Mouse (Mus musculus) cerebellum, adult 8-10 months (tissue): ENCODE results near the gene Slc9b1.

ENCODE experiments used
- DNase-seq: peaks from one replicate; pipeline ENCODE4 v3.0.0; 2022

Gene Slc9b1

GRCm38 (mm10) chr3:135347739-135348264, at the start of gene Slc9b1:
Gene Slc9b1 (plus strand): TSS chr3:135348029.
- no peak for DNase-seq

- no peak for DNase-seq
Measured at GRCm38 (mm10) chr3:135298560-135298959, 49.3 kb upstream of the Slc9b1 start.

- no peak for DNase-seq
Measured at GRCm38 (mm10) chr3:135300081-135300480, 47.7 kb upstream of the Slc9b1 start.

- no peak for DNase-seq
Measured at GRCm38 (mm10) chr3:135304060-135304459, 43.8 kb upstream of the Slc9b1 start.

- DNase-seq, result no peak
Measured at GRCm38 (mm10) chr3:135304566-135304965, 43.3 kb upstream of the Slc9b1 start.

- no peak for DNase-seq
Measured at GRCm38 (mm10) chr3:135307411-135308259, 40.2 kb upstream of the Slc9b1 start, which contains the start of gene Slc9b2. Gene Slc9b2 (plus strand): TSS chr3:135307700.

GRCm38 (mm10) chr3:135312916-135313491, 34.8 kb upstream of the Slc9b1 start:
- no peak for DNase-seq

GRCm38 (mm10) chr3:135313727-135314126, 34.1 kb upstream of the Slc9b1 start:
- no peak for DNase-seq

- DNase-seq, result no peak
Measured at GRCm38 (mm10) chr3:135314811-135315210, 33.0 kb upstream of the Slc9b1 start.

- DNase-seq, result no peak
Measured at GRCm38 (mm10) chr3:135315720-135316425, 32.0 kb upstream of the Slc9b1 start.

GRCm38 (mm10) chr3:135318331-135318730, 29.5 kb upstream of the Slc9b1 start:
- no peak for DNase-seq

- no peak for DNase-seq
Measured at GRCm38 (mm10) chr3:135324354-135324753, 23.5 kb upstream of the Slc9b1 start.

GRCm38 (mm10) chr3:135327176-135327575, 20.7 kb upstream of the Slc9b1 start:
- DNase-seq, result no peak

- DNase-seq, result no peak
Measured at GRCm38 (mm10) chr3:135327601-135328000, 20.2 kb upstream of the Slc9b1 start.

- DNase-seq, result no peak
Measured at GRCm38 (mm10) chr3:135328560-135328959, 19.3 kb upstream of the Slc9b1 start.

- no peak for DNase-seq
Measured at GRCm38 (mm10) chr3:135332691-135333090, 15.1 kb upstream of the Slc9b1 start.

GRCm38 (mm10) chr3:135333763-135334162, 14.1 kb upstream of the Slc9b1 start:
- no peak for DNase-seq

- DNase-seq, result no peak
Measured at GRCm38 (mm10) chr3:135349022-135349421, 1.2 kb downstream of the Slc9b1 start.

GRCm38 (mm10) chr3:135351857-135352256, 4.0 kb downstream of the Slc9b1 start:
- no peak for DNase-seq

GRCm38 (mm10) chr3:135357394-135357793, 9.6 kb downstream of the Slc9b1 start:
- no peak for DNase-seq

GRCm38 (mm10) chr3:135375836-135376235, 28.0 kb downstream of the Slc9b1 start:
- no peak for DNase-seq

- no peak for DNase-seq
Measured at GRCm38 (mm10) chr3:135377445-135377844, 29.6 kb downstream of the Slc9b1 start.

- DNase-seq, result no peak
Measured at GRCm38 (mm10) chr3:135379868-135380267, 32.0 kb downstream of the Slc9b1 start.
